19 mouse cellular contexts compared by ENCODE assay signal in the genomic region with DNA sequence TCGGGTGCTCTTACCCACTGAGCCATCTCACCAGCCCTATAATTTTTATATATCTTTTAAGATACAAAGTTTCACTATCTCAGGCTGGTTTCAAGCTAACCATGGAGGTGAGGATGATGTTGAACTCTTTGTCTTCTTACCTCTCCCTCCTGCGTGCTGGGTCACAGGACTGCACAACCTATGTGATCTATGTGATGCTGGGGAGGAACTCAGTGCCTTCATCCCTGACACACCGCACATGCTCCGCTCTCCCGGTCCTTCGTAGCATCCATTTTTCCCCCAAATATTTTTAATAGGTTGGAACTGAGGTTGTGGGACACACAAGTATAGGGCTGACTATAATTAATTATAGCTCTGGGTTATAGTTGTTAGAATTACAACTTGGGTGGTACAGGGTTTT.
"Had no signal": no experiment of that assay in that cellular context is flagged by ENCODE, and none has a peak within 500 bp of the region (broad histone marks: within the 10 kb centered on the region; RNA-seq: fewer than 3 reads in every experiment).

No protein-coding gene starts in this region.

- DNase-seq: kidney, adult 18-20 months; kidney, adult 9 months; kidney, postnatal 14 days; kidney, postnatal 4 days; left cerebral cortex, postnatal 4 days; lung, adult 2 months; lung, postnatal 14 days; lung, postnatal 4 days; midbrain, embryonic 14.5 days; right cerebral cortex, adult 18-20 months; right cerebral cortex, postnatal 25 days; thymus, adult 18-20 months; thymus, postnatal 36 days had no signal

- H3K27me3 ChIP-seq: limb, embryonic 12.5 days; limb, embryonic 15.5 days had no signal

- H3K36me3 ChIP-seq: limb, embryonic 12.5 days; limb, embryonic 15.5 days had no signal

- H3K27ac ChIP-seq: limb, embryonic 12.5 days; limb, embryonic 15.5 days; stomach, postnatal 0 days had no signal

- H3K9ac ChIP-seq: limb, embryonic 12.5 days; limb, embryonic 15.5 days had no signal

- ATAC-seq: inflammation-experienced regulatory T-cells, adult 6 months; intestine, embryonic 16.5 days had no signal

- H3K9me3 ChIP-seq: limb, embryonic 12.5 days; limb, embryonic 15.5 days had no signal

- H3K4me2 ChIP-seq: limb, embryonic 12.5 days; limb, embryonic 15.5 days; midbrain, embryonic 11.5 days had no signal

- H3K4me3 ChIP-seq: limb, embryonic 12.5 days; limb, embryonic 15.5 days had no signal
